ENCODE assay signal across 18 mouse cellular contexts in genomic region chr9:96134470-96134869, GRCm38 (mm10). TPM values are rescaled to one million over a fixed set of nuclear protein-coding genes. Genes with fewer than 3 reads are reported as not detected.
DNase-seq lines count a peak whose midpoint lies in the region; TF ChIP-seq lines count a peak whose summit lies in the region.
"Had no signal": no experiment of that assay in that cellular context is flagged by ENCODE, and none has a peak within 500 bp of the region (broad histone marks: within the 10 kb centered on the region; RNA-seq: fewer than 3 reads in every experiment).

No protein-coding gene starts in this region.

- H3K79me2 ChIP-seq in myocyte (ENCODE audit: control insufficient read depth, insufficient read depth): no peaks in the 10 kb centered on the region

- DNase-seq in gastrocnemius, adult 2 months: no peak
- no peak for DNase-seq in gastrocnemius, postnatal 4 days (ENCODE audit: low spot score in 2 of 2)
- no peak for DNase-seq in left cerebral cortex, adult 2 months (ENCODE audit: extremely low spot score in 1 of 2, low spot score in 2 of 2)
- DNase-seq in left cerebral cortex, postnatal 25 days (ENCODE audit: low spot score in 2 of 2): no peak
- DNase-seq in right cerebral cortex, postnatal 25 days: no peak
- no peak for DNase-seq in spleen, adult 12 weeks (ENCODE audit: low spot score)
- DNase-seq: cerebellum, adult 9-10 months; left cerebral cortex, postnatal 4 days; midbrain, embryonic 14.5 days; retina, postnatal 1 day; thymus, adult 18-20 months; thymus, postnatal 4 days had no signal

- peak overlapping the region; percentile 83 for H3K4me2 ChIP-seq in myocyte (ENCODE audit: low read depth)
- H3K4me2 ChIP-seq: hindbrain, embryonic 15.5 days; limb, embryonic 15.5 days; neural tube, embryonic 13.5 days had no signal

- no peak overlapping the region for H3ac ChIP-seq in myocyte (ENCODE audit: control insufficient read depth, insufficient read length)

- H3K27ac ChIP-seq in gastrocnemius, adult 2 months: peak overlapping the region; percentile 75
- H3K27ac ChIP-seq in left cerebral cortex, adult 2 months: peak overlapping the region; percentile 44; the same call in 1 of the 2 replicates
- H3K27ac ChIP-seq: forebrain, embryonic 10.5 days; hindbrain, embryonic 15.5 days; limb, embryonic 15.5 days; liver, embryonic 14.5 days; neural tube, embryonic 13.5 days had no signal

- H3K4me3 ChIP-seq in gastrocnemius, adult 2 months: peak overlapping the region; percentile 45
- H3K4me3 ChIP-seq in left cerebral cortex, adult 2 months: no peak overlapping the region
- H3K4me3 ChIP-seq in myocyte: no peak overlapping the region
- H3K4me3 ChIP-seq: forebrain, embryonic 10.5 days; hindbrain, embryonic 15.5 days; limb, embryonic 15.5 days; neural tube, embryonic 13.5 days had no signal

- intact Hi-C loops in gastrocnemius, adult 2 months (cut with DNase I): no loop called here
- intact Hi-C loops in left cerebral cortex, adult 2 months (cut with DNase I): loop anchor here (5.0 kb wide), 1 partner anchor 77 kb away; no protein-coding TSS in a partner anchor
- intact Hi-C loops in left cerebral cortex, postnatal 25 days (cut with DNase I): no loop called here

- TF ChIP-seq POLR2A in myocyte (IDR thresholded peaks at IDR 0.05; ENCODE audit: insufficient read length, low read depth): no peak

- no peaks in the 10 kb centered on the region for H3K27me3 ChIP-seq in myocyte (ENCODE audit: control insufficient read depth, insufficient read depth, insufficient read length)
- H3K27me3 ChIP-seq: hindbrain, embryonic 15.5 days; limb, embryonic 15.5 days; neural tube, embryonic 13.5 days had no signal

- no peak for TF ChIP-seq CTCF in gastrocnemius, adult 2 months (IDR thresholded peaks at IDR 0.05)
- TF ChIP-seq CTCF in left cerebral cortex, adult 2 months (IDR thresholded peaks at IDR 0.05): no peak

- no peaks in the 10 kb centered on the region for H3K36me3 ChIP-seq in myocyte (ENCODE audit: control insufficient read depth, insufficient read depth)
- H3K36me3 ChIP-seq: forebrain, embryonic 10.5 days; hindbrain, embryonic 15.5 days; neural tube, embryonic 13.5 days had no signal

TF ChIP-seq in myocyte, 11 proteins besides CTCF, POLR2A, EP300 and RAD21:
- TF ChIP-seq REST (IDR thresholded peaks at IDR 0.05; ENCODE audit: insufficient read depth, insufficient read length) (no peak), USF1 (IDR thresholded peaks at IDR 0.05; ENCODE audit: low read depth) (no peak), TCF3 (IDR thresholded peaks at IDR 0.05; ENCODE audit: insufficient read length, low read depth) (no peak), SRF (IDR thresholded peaks at IDR 0.05; ENCODE audit: control insufficient read depth, insufficient read length, low read depth) (no peak), MYOG (IDR thresholded peaks at IDR 0.05; ENCODE audit: control insufficient read depth in 1 of 3, insufficient read depth in 1 of 3, insufficient read length in 2 of 3, low read depth in 2 of 3) (no peak), MYOD1 (IDR thresholded peaks at IDR 0.05; ENCODE audit: control insufficient read depth in 1 of 3, insufficient read length in 2 of 3, low read depth in 2 of 3) (no peak), TCF12 (IDR thresholded peaks at IDR 0.05; ENCODE audit: insufficient read depth, poor library complexity, severe bottlenecking) (no peak)

RNA-seq across cellular contexts. Expression of gene Gk5, which starts 15.3 kb away (rescaled TPM):
- 1 to 10 TPM; 1.5 TPM for total RNA-seq in gastrocnemius, adult 2 months (2021)
- total RNA-seq in gastrocnemius, postnatal 4 days (2021): 1 to 10 TPM; 6.8 to 7.9 TPM
- 1 to 10 TPM; 5.3 to 5.5 TPM for total RNA-seq in left cerebral cortex, adult 2 months (2021)
- 1 to 10 TPM; 3.5 to 5.0 TPM for total RNA-seq in left cerebral cortex, postnatal 25 days (2021)
- 0.82 TPM for polyA plus RNA-seq in myocyte (2012; fragmentation: generic; extraction: Trizol)
